Mouse (Mus musculus): Measurements from ENCODE around the gene Chrdl2. TPM values are rescaled to one million over a fixed set of nuclear protein-coding genes. Genes with fewer than 3 reads are reported as not detected.

Gene Chrdl2
- total and polyA plus RNA-seq, 3 experiments, result 0.16 to 0.18 TPM; not detected in 1

- peaks cover 4% of the 10 kb centered on the region for H3K79me2 ChIP-seq (replicated peaks; ENCODE audit: control insufficient read depth, insufficient read depth, low read length)
- H3K4me1 ChIP-seq (ENCODE audit: control insufficient read depth, insufficient read depth, low read length), result peaks cover 31% of the 10 kb centered on the region
- 68% methylated on average over 3 of the region's 3 CpGs for WGBS
- H3K4me3 ChIP-seq, result no peak overlapping the region
- peaks cover 16% of the 10 kb centered on the region for H3K36me3 ChIP-seq (ENCODE audit: control insufficient read depth, insufficient read depth, low read length)
- no peaks in the 10 kb centered on the region for H3K27me3 ChIP-seq (ENCODE audit: control insufficient read depth, insufficient read depth, low read length)
- intact Hi-C loops (cut with DNase I), result loop anchor here (2.0 kb wide), 2 partner anchors 15 to 17 kb away; no protein-coding TSS in a partner anchor
- DNase-seq, result no peak
- TF ChIP-seq POLR2A (IDR thresholded peaks at IDR 0.05; ENCODE audit: insufficient read depth, low read depth, low read length), result 0 out of 2 replicates have a peak, but pooled peaks have one; percentile 29
- no peak for TF ChIP-seq CTCF (IDR thresholded peaks at IDR 0.05)
- H3K9ac ChIP-seq (ENCODE audit: low read depth, low read length), result no peak overlapping the region
- peak overlapping the region; percentile 84 for H3K27ac ChIP-seq
Observed at GRCm38 (mm10) chr7:99963237-99963860, 42.6 kb upstream of the Chrdl2 start.

GRCm38 (mm10) chr7:99965020-99965841 is 40.7 kb upstream of the Chrdl2 start:
- Histone ChIP-seq H3K4me3 (no peak overlapping the region), H3K9ac (ENCODE audit: low read depth, low read length) (no peak overlapping the region)

GRCm38 (mm10) chr7:99966011-99966721 is 39.8 kb upstream of the Chrdl2 start:
- peaks cover 2% of the 10 kb centered on the region for H3K79me2 ChIP-seq (replicated peaks; ENCODE audit: control insufficient read depth, insufficient read depth, low read length)
- H3K9ac ChIP-seq (ENCODE audit: low read depth, low read length), result peak overlapping the region; percentile 14; the same call in 1 of the 2 replicates
- H3K4me3 ChIP-seq, result no peak overlapping the region
- H3K36me3 ChIP-seq (ENCODE audit: control insufficient read depth, insufficient read depth, low read length), result peaks cover 12% of the 10 kb centered on the region
- H3K27me3 ChIP-seq (ENCODE audit: control insufficient read depth, insufficient read depth, low read length), result no peaks in the 10 kb centered on the region
- H3K27ac ChIP-seq, result peak overlapping the region; percentile 7
- DNase-seq, result no peak
- TF ChIP-seq POLR2A (IDR thresholded peaks at IDR 0.05; ENCODE audit: insufficient read depth, low read depth, low read length), result no peak
- TF ChIP-seq CTCF (IDR thresholded peaks at IDR 0.05), result no peak
- intact Hi-C loops (cut with DNase I), result no loop called here
- H3K4me1 ChIP-seq (ENCODE audit: control insufficient read depth, insufficient read depth, low read length), result peaks cover 30% of the 10 kb centered on the region
- 65% methylated on average over 9 of the region's 9 CpGs for WGBS

More at GRCm38 (mm10) chr7:99965020-99965841, 40.7 kb upstream of the Chrdl2 start:
- peaks cover 31% of the 10 kb centered on the region for H3K4me1 ChIP-seq (ENCODE audit: control insufficient read depth, insufficient read depth, low read length)
- H3K79me2 ChIP-seq (replicated peaks; ENCODE audit: control insufficient read depth, insufficient read depth, low read length), result peaks cover 3% of the 10 kb centered on the region
- 51% methylated on average over 9 of the region's 9 CpGs for WGBS
- no peak for TF ChIP-seq EP300 (IDR thresholded peaks at IDR 0.05; ENCODE audit: insufficient read depth, low read depth, low read length)
- TF ChIP-seq POLR2A (IDR thresholded peaks at IDR 0.05; ENCODE audit: insufficient read depth, low read depth, low read length), result no peak
- no peak for TF ChIP-seq CTCF (IDR thresholded peaks at IDR 0.05)
- intact Hi-C loops (cut with DNase I), result no loop called here
- H3K36me3 ChIP-seq (ENCODE audit: control insufficient read depth, insufficient read depth, low read length), result peaks cover 16% of the 10 kb centered on the region
- peak overlapping the region; percentile 44 for H3K27ac ChIP-seq
- no peaks in the 10 kb centered on the region for H3K27me3 ChIP-seq (ENCODE audit: control insufficient read depth, insufficient read depth, low read length)
- peak; percentile 27 to 49 for DNase-seq

GRCm38 (mm10) chr7:99969151-99969550 is 36.8 kb upstream of the Chrdl2 start:
- H3K27me3 ChIP-seq (ENCODE audit: control insufficient read depth, insufficient read depth, low read length), result no peaks in the 10 kb centered on the region
- peaks cover 19% of the 10 kb centered on the region for H3K4me1 ChIP-seq (ENCODE audit: control insufficient read depth, insufficient read depth, low read length)
- no peak for DNase-seq
- intact Hi-C loops (cut with DNase I), result no loop called here
- H3K9ac ChIP-seq (ENCODE audit: low read depth, low read length), result no peak overlapping the region
- H3K4me3 ChIP-seq, result no peak overlapping the region
- H3K36me3 ChIP-seq (ENCODE audit: control insufficient read depth, insufficient read depth, low read length), result peaks cover 3% of the 10 kb centered on the region
- H3K27ac ChIP-seq, result no peak overlapping the region
- 77% methylated on average over 4 of the region's 4 CpGs for WGBS
- peaks cover 4% of the 10 kb centered on the region for H3K79me2 ChIP-seq (replicated peaks; ENCODE audit: control insufficient read depth, insufficient read depth, low read length)
- TF ChIP-seq CTCF (IDR thresholded peaks at IDR 0.05) (no peak), EP300 (IDR thresholded peaks at IDR 0.05; ENCODE audit: insufficient read depth, low read depth, low read length) (no peak), POLR2A (IDR thresholded peaks at IDR 0.05; ENCODE audit: insufficient read depth, low read depth, low read length) (no peak)

GRCm38 (mm10) chr7:99971926-99972325 is 34.0 kb upstream of the Chrdl2 start:
- no peak overlapping the region for H3K27ac ChIP-seq

More at GRCm38 (mm10) chr7:99971926-99972325, 34.0 kb upstream of the Chrdl2 start:
- Histone ChIP-seq H3K79me2 (replicated peaks; ENCODE audit: control insufficient read depth, insufficient read depth, low read length) (peaks cover 10% of the 10 kb centered on the region), H3K36me3 (ENCODE audit: control insufficient read depth, insufficient read depth, low read length) (peaks cover 9% of the 10 kb centered on the region; the same call in 1 of the 2 replicates), H3K4me3 (no peak overlapping the region), H3K27me3 (ENCODE audit: control insufficient read depth, insufficient read depth, low read length) (no peaks in the 10 kb centered on the region), H3K4me1 (ENCODE audit: control insufficient read depth, insufficient read depth, low read length) (peaks cover 13% of the 10 kb centered on the region), H3K9ac (ENCODE audit: low read depth, low read length) (no peak overlapping the region)
- TF ChIP-seq EP300 (IDR thresholded peaks at IDR 0.05; ENCODE audit: insufficient read depth, low read depth, low read length) (no peak), POLR2A (IDR thresholded peaks at IDR 0.05; ENCODE audit: insufficient read depth, low read depth, low read length) (no peak), CTCF (IDR thresholded peaks at IDR 0.05) (no peak)
- intact Hi-C loops (cut with DNase I), result no loop called here
- 60% methylated on average over 2 of the region's 2 CpGs for WGBS
- DNase-seq, result no peak

All from heart, adult 2 months (tissue).